Mouse (Mus musculus) CH12.LX (cell line): ENCODE data around the gene Neu2. TPM values are rescaled to one million over a fixed set of nuclear protein-coding genes. Genes with fewer than 3 reads are reported as not detected.
A peak's percentile ranks its signal among the peaks of the same experiment; 100 is the strongest.

Source experiments
- DNase-seq: peaks from one replicate; pipeline ENCODE4 v3.0.0-alpha.2; 2013; ENCODE audit errors: extremely low read depth
- H3K27ac ChIP-seq: 2 replicates; pipeline ENCODE4 v1.5.1; 2012; ENCODE audit warnings: low read depth, mild to moderate bottlenecking, control low read depth, moderate library complexity; ENCODE audit not compliant: insufficient read depth
- H3K27me3 ChIP-seq: replicated peaks from 2 replicates; pipeline ENCODE3; 2012; ENCODE audit warnings: inconsistent platforms
- H3K36me3 ChIP-seq, 2 experiments: replicated peaks in 1 of 2; 2 replicates each; pipeline versions ENCODE3 to v1.6.1; 2012; ENCODE audit warnings: inconsistent platforms in 1 of 2, low read length in 1 of 2, mild to moderate bottlenecking in 1 of 2, mixed read lengths in 1 of 2, moderate library complexity in 1 of 2; ENCODE audit not compliant: control insufficient read depth in 1 of 2, insufficient read depth in 1 of 2
- H3K4me1 ChIP-seq, 2 experiments: 2 replicates each; pipeline ENCODE4 v1.6.1; 2012; ENCODE audit warnings: inconsistent platforms in 1 of 2, moderate library complexity in 1 of 2; ENCODE audit not compliant: insufficient read depth in 2 of 2, control insufficient read depth in 1 of 2
- H3K4me2 ChIP-seq: 2 replicates; pipeline ENCODE4 v1.6.1; 2012; ENCODE audit warnings: low read depth, mild to moderate bottlenecking, control low read depth; ENCODE audit not compliant: poor library complexity, insufficient read depth, severe bottlenecking
- H3K4me3 ChIP-seq, 3 experiments: fragments of 150-350 bp in 1 of 3; sonication (generic) in 1 of 3; replicated peaks in 1 of 3; 2 replicates each; pipeline versions ENCODE3 to v1.5.1; 2011 to 2012; ENCODE audit warnings: low read depth in 2 of 3, low read length in 2 of 3, mild to moderate bottlenecking in 2 of 3, moderate library complexity in 2 of 3, control low read depth in 1 of 3, improper control_type of control experiment in 1 of 3, inconsistent platforms in 1 of 3, mixed read lengths in 1 of 3; ENCODE audit not compliant: poor library complexity in 1 of 3
- H3K79me2 ChIP-seq: replicated peaks from 2 replicates; pipeline ENCODE4 v1.6.1; 2012; ENCODE audit warnings: mild to moderate bottlenecking, moderate library complexity; ENCODE audit not compliant: control insufficient read depth, poor library complexity, insufficient read depth, severe bottlenecking; ENCODE audit errors: extremely low read depth
- H3K9ac ChIP-seq: 2 replicates; pipeline ENCODE4 v1.6.1; 2012; ENCODE audit warnings: low read depth, mild to moderate bottlenecking, control low read depth, moderate library complexity; ENCODE audit not compliant: insufficient read depth
- H3K9me3 ChIP-seq: replicated peaks from 2 replicates; pipeline ENCODE3; 2012; ENCODE audit warnings: low read length, inconsistent platforms, mixed read lengths
- BHLHE40 ChIP-seq: IDR thresholded peaks from 2 replicates; pipeline ENCODE4 v1.6.1; 2011; ENCODE audit warnings: mild to moderate bottlenecking, low read depth, low read length, improper control_type of control experiment
- GABPA ChIP-seq: IDR thresholded peaks from 2 replicates; pipeline ENCODE4 v1.6.1; 2012; ENCODE audit warnings: low read depth, low read length, improper control_type of control experiment, inconsistent platforms; ENCODE audit not compliant: insufficient replicate concordance
- IRF4 ChIP-seq: IDR thresholded peaks from 2 replicates; pipeline ENCODE4 v1.6.1; 2014; ENCODE audit warnings: low read depth, mild to moderate bottlenecking, inconsistent platforms, low read length, improper control_type of control experiment
- JUND ChIP-seq: conservative IDR thresholded peaks from 2 replicates; pipeline ENCODE4 v1.6.1; 2011; ENCODE audit warnings: low read depth, low read length, improper control_type of control experiment
- KAT2A ChIP-seq: IDR thresholded peaks from 2 replicates; pipeline ENCODE4 v1.6.1; 2012; ENCODE audit warnings: low read length, improper control_type of control experiment, inconsistent platforms; ENCODE audit not compliant: insufficient replicate concordance
- MAFK ChIP-seq: IDR thresholded peaks from 2 replicates; pipeline ENCODE4 v1.6.1; 2011; ENCODE audit warnings: low read length, improper control_type of control experiment; ENCODE audit not compliant: insufficient replicate concordance
- MAX ChIP-seq: IDR thresholded peaks from 2 replicates; pipeline ENCODE4 v1.6.1; 2011; ENCODE audit warnings: low read length, improper control_type of control experiment
- MAZ ChIP-seq: IDR thresholded peaks from 2 replicates; pipeline ENCODE4 v1.6.1; 2012; ENCODE audit warnings: low read depth, mild to moderate bottlenecking, inconsistent platforms, low read length, improper control_type of control experiment, moderate library complexity
- MEF2A ChIP-seq: IDR thresholded peaks from 2 replicates; pipeline ENCODE4 v1.6.1; 2014; ENCODE audit warnings: low read depth, mild to moderate bottlenecking, inconsistent platforms, low read length, improper control_type of control experiment, borderline replicate concordance
- MYC ChIP-seq: IDR thresholded peaks from 2 replicates; pipeline ENCODE4 v1.6.1; 2011; ENCODE audit warnings: low read depth, mild to moderate bottlenecking, improper control_type of control experiment, low read length
- NELFE ChIP-seq: IDR thresholded peaks from 2 replicates; pipeline ENCODE4 v1.6.1; 2011; ENCODE audit warnings: low read depth, low read length, improper control_type of control experiment
- POLR2A ChIP-seq: IDR thresholded peaks from 2 replicates; pipeline ENCODE4 v1.6.1; 2011; ENCODE audit warnings: low read depth, mild to moderate bottlenecking, improper control_type of control experiment, low read length
- TCF12 ChIP-seq: IDR thresholded peaks from 2 replicates; pipeline ENCODE4 v1.6.1; 2014; ENCODE audit warnings: low read depth, mild to moderate bottlenecking, inconsistent platforms, low read length, improper control_type of control experiment
- UBTF ChIP-seq: IDR thresholded peaks from 2 replicates; pipeline ENCODE4 v1.6.1; 2012; ENCODE audit warnings: low read depth, mild to moderate bottlenecking, inconsistent platforms, low read length, improper control_type of control experiment, moderate library complexity
- USF1 ChIP-seq: IDR thresholded peaks from 2 replicates; pipeline ENCODE4 v1.6.1; 2014; ENCODE audit warnings: low read depth, mild to moderate bottlenecking, inconsistent platforms, low read length, improper control_type of control experiment
- USF2 ChIP-seq: conservative IDR thresholded peaks from 2 replicates; pipeline ENCODE4 v1.6.1; 2011; ENCODE audit warnings: low read depth, low read length, improper control_type of control experiment
- ZKSCAN1 ChIP-seq: IDR thresholded peaks from 2 replicates; pipeline ENCODE4 v1.6.1; 2012; ENCODE audit warnings: low read depth, inconsistent platforms, low read length, improper control_type of control experiment, borderline replicate concordance
- ZNF384 ChIP-seq: IDR thresholded peaks from 2 replicates; pipeline ENCODE4 v1.6.1; 2012; ENCODE audit warnings: low read depth, low read length, improper control_type of control experiment, inconsistent platforms
- dilution Hi-C: fragments of 300-500 bp; cut with MboI; formaldehyde crosslinking; loops from 2 replicates; pipeline ENCODE4 v1.14.3; 2020; ENCODE audit warnings: low sequenced_read_pairs; ENCODE audit not compliant: extremely low pct_unique_long_range_greater_than_20kb, extremely low pct_ligation_motif_present
- in situ Hi-C: fragments of 300-500 bp; cut with MboI; formaldehyde crosslinking; loops from 3 replicates; pipeline ENCODE4 v1.14.3; 2019; ENCODE audit warnings: low sequenced_read_pairs, low pct_ligation_motif_present, low pct_unique_long_range_greater_than_20kb, mixed read lengths
- polyA plus RNA-seq: library from polyadenylated mRNA; unstranded; fragments of >175 nt; gene quantifications from 2 replicates; pipeline ENCODE4 v1.2.1, GENCODE M21; 2012; ENCODE audit warnings: low read depth; ENCODE audit not compliant: insufficient read length
- total RNA-seq, 2 experiments: library from RNA; depleted of rRNA; stranded (reverse); fragments of 300-350 nt in 1 of 2; fragments of >200 nt in 1 of 2; gene quantifications; 2 replicates each; pipeline ENCODE4 v1.2.3; 2012 to 2014

The Neu2 gene
- total and polyA plus RNA-seq, 3 experiments, result not detected

- Histone ChIP-seq H3K9me3 (no peaks in the 10 kb centered on the region), H3K27ac (no peak overlapping the region), H3K79me2 (no peaks in the 10 kb centered on the region), H3K36me3 (no peaks in the 10 kb centered on the region), H3K4me2 (no peak overlapping the region), H3K27me3 (peaks cover 6% of the 10 kb centered on the region), H3K4me1 (peaks cover 0 to 21% of the 10 kb centered on the region in 2 experiments; a peak in 2 of 4 replicates), H3K9ac (no peak overlapping the region), H3K4me3 (no peak overlapping the region)
- in situ Hi-C loops, result no loop called here
- dilution Hi-C loops, result no loop called here
- no peak for DNase-seq
- TF ChIP-seq UBTF (no peak), TCF12 (no peak), MAZ (no peak), POLR2A (no peak), ZKSCAN1 (no peak), MAX (no peak), MEF2A (no peak), JUND (no peak), USF1 (no peak), KAT2A (no peak), GABPA (no peak), NELFE (no peak), ZNF384 (no peak), USF2 (no peak), BHLHE40 (no peak), IRF4 (no peak), MYC (no peak)
Observed at GRCm38 (mm10) chr1:87482546-87482945, 27.1 kb upstream of the Neu2 start.

- no peaks in the 10 kb centered on the region for H3K27me3 ChIP-seq
- no peak for DNase-seq
- H3K4me2 ChIP-seq, result no peak overlapping the region
- dilution Hi-C loops, result no loop called here
- no peaks in the 10 kb centered on the region for H3K9me3 ChIP-seq
- H3K9ac ChIP-seq, result no peak overlapping the region
- no peak overlapping the region for H3K27ac ChIP-seq
- no peak for TF ChIP-seq UBTF
- TF ChIP-seq MAFK, result no peak
- TF ChIP-seq MAX, result peak; percentile 49; the same call in 1 of the 2 replicates
- TF ChIP-seq ZNF384, result no peak
- H3K4me3 ChIP-seq, result no peak overlapping the region
- peaks cover 2 to 28% of the 10 kb centered on the region in 2 experiments; a peak in 3 of 4 replicates for H3K4me1 ChIP-seq
- no peaks in the 10 kb centered on the region for H3K79me2 ChIP-seq
- in situ Hi-C loops, result no loop called here
- H3K36me3 ChIP-seq, result no peaks in the 10 kb centered on the region
Observed at GRCm38 (mm10) chr1:87486386-87486785, 23.3 kb upstream of the Neu2 start.
